Mouse (Mus musculus): ENCODE measurements around the gene Zdhhc19. TPM values are rescaled to one million over a fixed set of nuclear protein-coding genes. Genes with fewer than 3 reads are reported as not detected.
A peak's percentile ranks its signal among the peaks of the same experiment; 100 is the strongest.

The Zdhhc19 gene
- polyA plus RNA-seq, 1 experiment: not detected

DNA sequence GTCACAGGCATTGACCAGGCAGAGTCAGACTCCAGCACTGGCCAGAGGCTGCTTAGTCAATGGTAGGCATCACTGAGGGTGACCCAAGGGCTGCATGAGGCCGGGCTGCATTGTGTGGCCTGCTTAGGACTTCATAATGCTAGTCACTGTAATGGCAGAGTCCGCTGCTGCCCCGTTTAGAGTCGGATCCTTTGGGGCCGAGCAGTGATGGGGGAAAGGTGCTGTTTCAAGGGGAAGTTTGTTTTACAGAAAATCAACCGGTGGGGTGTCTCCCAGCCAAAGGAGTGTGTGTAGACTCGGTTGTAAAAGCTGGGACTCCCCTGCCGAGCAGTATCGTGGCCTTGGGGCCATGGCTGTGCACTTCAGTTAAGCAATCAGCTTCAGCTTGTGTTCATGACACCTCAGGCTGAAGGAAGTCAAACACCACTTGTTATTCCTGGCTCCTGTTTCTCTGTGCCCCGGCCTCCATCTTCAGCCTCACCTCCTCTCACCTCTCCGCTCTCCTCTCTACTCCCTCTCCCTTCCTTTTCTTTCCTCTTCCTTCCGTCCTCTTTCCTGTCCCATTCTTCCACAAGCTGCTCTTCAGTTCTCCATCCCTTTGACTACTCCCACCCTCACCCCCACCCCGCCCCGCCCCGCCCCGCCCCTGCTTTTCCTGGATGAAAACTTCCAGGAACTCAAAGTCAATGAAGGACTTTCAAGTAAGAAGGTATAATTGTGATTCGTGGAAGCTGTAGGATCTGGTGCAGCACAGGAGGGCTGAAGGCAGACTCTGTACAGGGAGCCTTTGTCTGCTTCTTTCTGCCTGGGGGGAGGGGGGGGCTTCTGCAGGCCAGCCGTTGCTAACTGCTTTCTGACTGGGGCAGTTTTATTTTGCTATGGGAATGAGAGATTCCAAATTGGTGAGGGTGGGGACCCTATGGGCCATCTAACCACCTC, 14.6 kb downstream of the Zdhhc19 start:
- TF ChIP-seq GATA1 (IDR thresholded peaks at IDR 0.05; ENCODE audit: low read length) (no peak), TAL1 (IDR thresholded peaks at IDR 0.05; ENCODE audit: low read length) (no peak)
- H3K27me3 ChIP-seq (ENCODE audit: control insufficient read depth): no peaks in the 10 kb centered on the region
- H3K4me1 ChIP-seq (ENCODE audit: control insufficient read depth): peaks cover 99% of the 10 kb centered on the region
- peaks cover 54% of the 10 kb centered on the region for H3K36me3 ChIP-seq (ENCODE audit: control insufficient read depth)
- no peaks in the 10 kb centered on the region; the same call in 1 of the 2 replicates for H3K9me3 ChIP-seq (ENCODE audit: control insufficient read depth, low read length)
- peak overlapping the region; percentile 67 for H3K4me3 ChIP-seq (replicated peaks)

DNA sequence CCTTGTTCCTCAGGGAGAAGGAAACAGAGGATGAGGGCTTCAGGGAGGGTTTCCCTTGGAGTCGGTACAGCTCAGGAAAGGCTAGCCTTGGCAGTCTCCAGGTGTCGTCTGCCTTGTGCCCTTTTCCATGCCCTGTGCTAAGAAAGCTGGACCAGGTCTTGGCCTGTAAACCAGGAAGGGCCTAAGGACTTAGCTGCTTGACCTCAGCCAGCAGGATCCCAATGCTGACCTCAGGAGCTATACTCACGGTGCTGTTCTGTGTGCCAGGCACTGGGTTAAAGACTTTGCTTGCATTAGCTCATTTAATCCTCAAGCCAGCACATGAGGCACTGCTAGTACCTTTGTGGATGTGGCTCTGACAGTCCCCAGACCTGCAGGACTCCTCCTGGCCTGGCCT, 15.3 kb downstream of the Zdhhc19 start:
- Histone ChIP-seq H3K9me3 (ENCODE audit: control insufficient read depth, low read length) (no peaks in the 10 kb centered on the region; the same call in 1 of the 2 replicates), H3K36me3 (ENCODE audit: control insufficient read depth) (peaks cover 51% of the 10 kb centered on the region), H3K4me1 (ENCODE audit: control insufficient read depth) (peaks cover 99% of the 10 kb centered on the region), H3K4me3 (replicated peaks) (peak overlapping the region; percentile 67), H3K27me3 (ENCODE audit: control insufficient read depth) (no peaks in the 10 kb centered on the region)
- TF ChIP-seq GATA1 (IDR thresholded peaks at IDR 0.05; ENCODE audit: low read length): no peak
- no peak for TF ChIP-seq TAL1 (IDR thresholded peaks at IDR 0.05; ENCODE audit: low read length)

DNA sequence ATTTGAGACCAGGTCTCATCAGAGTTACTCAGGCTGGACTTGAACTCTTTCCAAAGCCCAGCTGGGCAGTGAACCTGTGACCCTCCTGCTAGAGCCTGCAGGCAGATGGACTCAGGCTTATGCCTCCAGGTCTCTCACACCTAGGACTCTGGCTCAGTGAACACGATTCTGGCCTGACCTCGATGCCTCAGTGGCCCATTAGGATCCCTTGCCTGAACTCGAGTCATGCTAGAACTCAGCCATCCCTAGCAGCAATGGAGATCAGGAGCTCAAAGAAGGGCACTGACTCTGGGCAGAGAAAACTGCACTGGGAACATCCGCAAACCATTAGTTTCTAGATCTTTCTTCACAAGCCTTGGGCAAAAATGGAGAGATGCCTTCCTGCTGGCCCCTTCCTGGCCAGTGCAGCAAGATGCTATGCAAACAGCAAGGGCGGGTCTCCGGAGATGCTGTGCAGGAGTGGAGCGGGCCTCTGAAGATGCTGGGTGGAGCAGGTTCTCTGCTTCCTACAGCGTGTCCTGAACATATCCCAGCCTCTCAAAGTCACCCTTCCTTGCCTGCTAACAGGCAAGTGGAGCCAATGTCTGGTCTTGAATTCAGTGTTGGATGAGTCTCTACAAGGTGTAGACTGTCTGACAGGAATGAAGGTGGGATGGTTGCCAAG, 15.9 kb downstream of the Zdhhc19 start:
- peak overlapping the region; percentile 67 for H3K4me3 ChIP-seq (replicated peaks)
- TF ChIP-seq GATA1 (IDR thresholded peaks at IDR 0.05; ENCODE audit: low read length): no peak
- TF ChIP-seq TAL1 (IDR thresholded peaks at IDR 0.05; ENCODE audit: low read length): no peak

DNA sequence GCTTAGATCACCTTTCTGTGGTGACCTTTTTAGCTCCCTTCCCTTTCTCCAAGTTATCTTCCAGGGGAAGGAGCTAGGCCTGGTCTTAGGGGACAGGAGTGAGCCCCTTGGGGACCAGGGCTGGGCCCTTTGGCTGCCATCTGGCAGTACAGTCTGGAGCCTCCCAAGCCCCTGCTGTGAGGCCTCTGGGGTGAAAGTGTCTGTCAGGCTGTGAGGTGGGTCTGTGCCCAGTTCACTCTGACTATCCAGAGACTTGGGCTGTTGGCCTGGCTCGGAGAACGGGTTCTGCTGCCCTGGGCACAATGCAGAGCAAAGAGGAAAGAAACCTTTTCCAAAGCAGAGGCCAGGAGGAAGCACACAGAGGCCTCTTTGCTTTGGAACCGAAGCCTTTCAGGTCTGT, 16.9 kb downstream of the Zdhhc19 start:
- no peak for TF ChIP-seq TAL1 (IDR thresholded peaks at IDR 0.05; ENCODE audit: low read length)
- no peak for TF ChIP-seq GATA1 (IDR thresholded peaks at IDR 0.05; ENCODE audit: low read length)
- peaks cover 98% of the 10 kb centered on the region for H3K4me1 ChIP-seq (ENCODE audit: control insufficient read depth)
- peaks cover 43% of the 10 kb centered on the region for H3K36me3 ChIP-seq (ENCODE audit: control insufficient read depth)
- no peaks in the 10 kb centered on the region for H3K27me3 ChIP-seq (ENCODE audit: control insufficient read depth)
- H3K9me3 ChIP-seq (ENCODE audit: control insufficient read depth, low read length): no peaks in the 10 kb centered on the region; the same call in 1 of the 2 replicates
- H3K4me3 ChIP-seq (replicated peaks): peak overlapping the region; percentile 67

More for the DNA sequence above, 15.9 kb downstream of the Zdhhc19 start:
- Histone ChIP-seq H3K9me3 (ENCODE audit: control insufficient read depth, low read length) (no peaks in the 10 kb centered on the region; the same call in 1 of the 2 replicates), H3K4me1 (ENCODE audit: control insufficient read depth) (peaks cover 99% of the 10 kb centered on the region), H3K36me3 (ENCODE audit: control insufficient read depth) (peaks cover 46% of the 10 kb centered on the region), H3K27me3 (ENCODE audit: control insufficient read depth) (no peaks in the 10 kb centered on the region)

DNA sequence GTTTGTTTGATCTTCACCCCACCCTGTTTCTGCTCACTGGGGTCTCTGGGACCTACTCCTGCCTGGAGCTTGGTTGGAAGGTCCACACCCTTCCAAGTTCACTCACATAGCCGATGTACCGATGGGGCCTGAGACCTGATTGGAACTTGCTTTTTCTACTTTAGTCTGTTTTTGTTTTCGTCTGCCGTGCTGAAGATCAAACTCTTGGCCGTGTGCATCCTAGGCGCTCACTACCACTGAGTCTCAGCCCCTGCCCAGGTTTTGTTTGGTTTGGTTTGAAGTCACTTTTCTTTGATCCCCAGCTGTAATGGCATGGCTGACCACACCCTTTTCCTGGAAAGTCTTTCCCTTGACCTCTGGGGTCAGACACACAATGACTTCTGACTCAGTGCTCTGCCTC, 17.3 kb downstream of the Zdhhc19 start:
- no peaks in the 10 kb centered on the region; the same call in 1 of the 2 replicates for H3K9me3 ChIP-seq (ENCODE audit: control insufficient read depth, low read length)
- TF ChIP-seq TAL1 (IDR thresholded peaks at IDR 0.05; ENCODE audit: low read length): no peak
- no peak for TF ChIP-seq GATA1 (IDR thresholded peaks at IDR 0.05; ENCODE audit: low read length)
- H3K4me1 ChIP-seq (ENCODE audit: control insufficient read depth): peaks cover 98% of the 10 kb centered on the region
- no peaks in the 10 kb centered on the region for H3K27me3 ChIP-seq (ENCODE audit: control insufficient read depth)
- H3K4me3 ChIP-seq (replicated peaks): no peak overlapping the region
- H3K36me3 ChIP-seq (ENCODE audit: control insufficient read depth): peaks cover 42% of the 10 kb centered on the region

DNA sequence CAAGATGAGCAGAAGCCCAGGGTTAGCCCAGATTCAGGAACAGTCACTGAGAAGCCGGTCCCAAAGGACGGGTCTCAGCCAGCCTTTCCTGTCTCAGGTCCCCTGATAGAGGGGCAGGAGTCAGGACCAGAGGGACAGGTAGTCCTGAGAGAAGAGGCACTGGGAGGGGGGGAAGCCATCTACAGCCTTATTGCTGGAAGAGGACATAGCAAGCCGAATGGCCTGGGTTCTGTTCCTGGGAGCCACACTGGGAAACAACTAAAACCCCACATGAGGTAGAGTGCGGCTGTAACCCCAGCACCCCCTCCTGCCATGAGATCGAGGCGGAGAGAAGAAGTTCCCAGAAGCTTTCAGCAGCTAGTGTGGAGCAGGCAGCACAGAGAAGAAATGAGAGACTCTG, 17.9 kb downstream of the Zdhhc19 start:
- TF ChIP-seq GATA1 (IDR thresholded peaks at IDR 0.05; ENCODE audit: low read length) (no peak), TAL1 (IDR thresholded peaks at IDR 0.05; ENCODE audit: low read length) (no peak)
- peaks cover 98% of the 10 kb centered on the region for H3K4me1 ChIP-seq (ENCODE audit: control insufficient read depth)
- H3K27me3 ChIP-seq (ENCODE audit: control insufficient read depth): no peaks in the 10 kb centered on the region
- H3K9me3 ChIP-seq (ENCODE audit: control insufficient read depth, low read length): no peaks in the 10 kb centered on the region; the same call in 1 of the 2 replicates
- H3K4me3 ChIP-seq (replicated peaks): no peak overlapping the region
- H3K36me3 ChIP-seq (ENCODE audit: control insufficient read depth): peaks cover 39% of the 10 kb centered on the region

DNA sequence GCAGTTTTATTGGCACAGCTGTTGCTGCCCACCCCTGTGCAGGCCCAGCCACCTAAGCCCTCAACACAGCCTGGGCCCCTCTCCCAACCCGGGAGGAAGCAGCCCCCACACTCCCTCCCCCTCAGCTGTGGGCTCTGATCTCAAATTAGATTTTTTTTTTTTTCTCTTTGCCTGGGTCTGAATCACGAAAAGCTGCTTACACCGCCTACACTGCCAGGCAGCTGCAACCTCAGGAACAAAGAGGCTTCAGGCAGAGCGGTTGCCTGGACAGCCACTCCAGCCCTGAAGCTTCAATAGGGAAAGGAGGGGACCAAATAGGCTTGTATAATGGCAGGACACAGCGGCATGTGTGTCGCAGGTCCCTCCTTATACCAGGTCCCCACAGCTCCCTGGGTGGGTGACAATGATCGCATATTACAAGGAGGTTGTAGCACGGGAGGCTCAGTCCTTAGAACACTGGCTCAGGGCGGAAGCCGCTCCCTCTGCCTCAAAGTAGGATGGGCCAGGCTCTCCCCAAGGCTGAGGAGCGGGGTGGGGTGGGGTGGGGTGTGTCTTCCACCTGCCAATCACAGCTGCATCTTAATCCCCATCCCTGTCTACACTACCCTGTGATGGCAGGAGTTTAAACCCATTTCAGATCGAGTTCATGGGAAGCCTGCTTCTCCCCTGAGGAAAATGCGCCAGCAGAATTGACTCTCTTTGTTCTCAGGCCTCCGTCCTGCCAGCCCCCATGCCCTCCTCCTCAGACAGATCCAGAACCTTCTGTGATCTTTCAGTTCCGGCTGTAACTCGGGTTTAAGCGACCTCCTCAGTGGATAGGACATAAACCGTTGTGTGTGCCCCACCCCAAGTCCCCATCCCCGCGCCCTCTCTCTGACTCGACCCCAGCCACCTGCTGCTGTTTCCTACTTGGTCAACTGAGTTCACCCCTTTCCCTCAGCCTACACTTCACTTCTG, 20.2 kb downstream of the Zdhhc19 start:
- Histone ChIP-seq H3K4me3 (replicated peaks) (peak overlapping the region; percentile 40), H3K36me3 (ENCODE audit: control insufficient read depth) (peaks cover 34% of the 10 kb centered on the region), H3K27me3 (ENCODE audit: control insufficient read depth) (no peaks in the 10 kb centered on the region), H3K4me1 (ENCODE audit: control insufficient read depth) (peaks cover 98% of the 10 kb centered on the region), H3K9me3 (ENCODE audit: control insufficient read depth, low read length) (no peaks in the 10 kb centered on the region; the same call in 1 of the 2 replicates)
- TF ChIP-seq GATA1 (IDR thresholded peaks at IDR 0.05; ENCODE audit: low read length) (no peak), TAL1 (IDR thresholded peaks at IDR 0.05; ENCODE audit: low read length) (no peak)

DNA sequence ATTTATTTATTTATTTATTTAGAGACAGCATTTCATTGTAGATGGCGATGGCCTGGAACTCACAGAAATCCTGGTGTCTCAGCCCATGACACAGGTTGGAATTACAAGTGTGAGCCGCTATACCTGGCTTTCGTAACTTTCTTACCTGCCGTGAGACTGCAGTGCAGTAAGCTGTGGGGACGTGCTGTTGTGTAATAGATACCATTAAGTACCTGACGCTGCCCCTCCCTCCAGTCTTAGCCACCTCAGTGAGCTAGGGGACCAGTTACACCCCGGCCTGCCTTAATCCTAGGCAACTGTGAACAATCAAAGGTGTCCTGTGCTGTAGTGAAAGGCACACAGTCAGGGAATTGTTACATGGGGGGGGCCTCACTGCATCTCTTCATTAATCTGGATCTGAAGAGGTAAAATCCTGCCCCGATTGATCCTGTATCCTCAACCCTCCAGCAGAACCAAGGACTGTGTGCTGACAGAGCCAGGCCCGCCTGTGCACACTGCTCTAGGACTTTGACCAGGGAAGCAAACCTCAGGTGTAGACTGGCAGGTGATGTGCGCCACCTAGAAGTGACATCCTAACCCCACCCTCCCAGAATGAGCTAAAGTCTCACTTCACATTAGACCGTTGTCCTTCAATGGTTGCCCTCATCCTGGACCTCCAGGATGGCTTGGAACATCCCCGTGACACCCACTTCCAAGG, 21.9 kb downstream of the Zdhhc19 start:
- Histone ChIP-seq H3K4me1 (ENCODE audit: control insufficient read depth) (peaks cover 97% of the 10 kb centered on the region), H3K4me3 (replicated peaks) (no peak overlapping the region), H3K36me3 (ENCODE audit: control insufficient read depth) (peaks cover 20% of the 10 kb centered on the region), H3K27me3 (ENCODE audit: control insufficient read depth) (no peaks in the 10 kb centered on the region), H3K9me3 (ENCODE audit: control insufficient read depth, low read length) (no peaks in the 10 kb centered on the region; the same call in 1 of the 2 replicates)
- TF ChIP-seq TAL1 (IDR thresholded peaks at IDR 0.05; ENCODE audit: low read length) (no peak), GATA1 (IDR thresholded peaks at IDR 0.05; ENCODE audit: low read length) (no peak)

Data from erythroblast, embryonic 14.5 days (primary cell).